Mouse (Mus musculus) hindbrain, postnatal 0 days (tissue): Measurements from ENCODE around the gene Ccdc134. TPM values are rescaled to one million over a fixed set of nuclear protein-coding genes. Genes with fewer than 3 reads are reported as not detected.
"Not testable (repeated sequence)": the region's sequence is repeated elsewhere in the genome, so short reads cannot be mapped to it uniquely, and the experiment has no call there.

Experiments used
- ATAC-seq: fragments of 200-750 bp; cut with Nextera tagmentation; 2 replicates; pipeline ENCODE4 v1.8.0; 2017; ENCODE audit warnings: mild to moderate bottlenecking, moderate TSS enrichment, moderate library complexity
- DNase-seq: peaks from one replicate; pipeline ENCODE4 v3.0.0-alpha.2; 2015; ENCODE audit warnings: low spot score
- H3K27ac ChIP-seq: fragments of 300-500 bp; sonication (generic); 2 replicates; pipeline ENCODE4 v1.5.1; 2014; ENCODE audit warnings: mild to moderate bottlenecking
- H3K27me3 ChIP-seq: fragments of 300-500 bp; sonication (generic); 2 replicates; pipeline ENCODE4 v1.6.1; 2014; ENCODE audit warnings: low read length, mixed read lengths; ENCODE audit not compliant: insufficient read depth
- H3K36me3 ChIP-seq: fragments of 300-500 bp; sonication (generic); 2 replicates; pipeline ENCODE4 v1.6.1; 2014; ENCODE audit warnings: low read length, mixed read lengths; ENCODE audit not compliant: insufficient read depth
- H3K4me1 ChIP-seq: fragments of 300-500 bp; sonication (generic); 2 replicates; pipeline ENCODE4 v1.6.1; 2014; ENCODE audit warnings: antibody characterized with exemption, low read length, mixed read lengths; ENCODE audit not compliant: insufficient read depth
- H3K4me2 ChIP-seq: fragments of 300-500 bp; sonication (generic); 2 replicates; pipeline ENCODE4 v1.6.1; 2014; ENCODE audit warnings: low read depth, mild to moderate bottlenecking, low read length, moderate library complexity, mixed read lengths
- H3K4me3 ChIP-seq: fragments of 300-500 bp; sonication (generic); 2 replicates; pipeline ENCODE4 v1.5.1; 2014; ENCODE audit warnings: low read length
- H3K9ac ChIP-seq: fragments of 300-500 bp; sonication (generic); replicated peaks from 2 replicates; pipeline ENCODE4 v1.6.1; 2014; ENCODE audit warnings: mild to moderate bottlenecking, low read length, moderate library complexity, mixed read lengths
- H3K9me3 ChIP-seq: fragments of 300-500 bp; sonication (generic); 2 replicates; pipeline ENCODE4 v1.6.1; 2016; ENCODE audit warnings: low read length, mixed read lengths
- CTCF ChIP-seq: IDR thresholded peaks from 2 replicates; pipeline ENCODE4 v1.5.1; 2016; ENCODE audit warnings: antibody characterized with exemption, control low read depth, low read depth
- WGBS: fragments of 180-500 bp; shearing (Covaris S2); extraction: QIAGEN DNeasy Blood & Tissue Kit; methylation state at CpG from one replicate; pipeline ENCODE4 v1.1.7; 2014; 5-methylcytosine and 5-hydroxymethylcytosine counted together
- polyA plus RNA-seq: library from polyadenylated mRNA; unstranded; fragments of >200 nt; fragmentation: Nextera tagmentation; extraction: Ambion mirVana; gene quantifications from 2 replicates; pipeline ENCODE4 v1.2.1, GENCODE M21; 2015
- total RNA-seq: library from RNA; depleted of rRNA; stranded (reverse); fragments of >200 nt; gene quantifications from 2 replicates; pipeline ENCODE4 v1.2.3, GENCODE M21; 2014

Gene Ccdc134
- total and polyA plus RNA-seq, 2 experiments from 2014 or later, result 6.4 to 15.5 TPM

- no peaks in the 10 kb centered on the region for H3K4me1 ChIP-seq
- peak; percentile 63 for DNase-seq
- peak; percentile 73 for TF ChIP-seq CTCF
- H3K36me3 ChIP-seq, result no peaks in the 10 kb centered on the region
- H3K9ac ChIP-seq, result no peak overlapping the region
- H3K9me3 ChIP-seq, result no peaks in the 10 kb centered on the region
- H3K4me3 ChIP-seq, result no peak overlapping the region
- ATAC-seq, result no peak
- no peaks in the 10 kb centered on the region for H3K27me3 ChIP-seq
- 20% methylated on average over 8 of the region's 8 CpGs for WGBS
- H3K4me2 ChIP-seq, result no peak overlapping the region
- no peak overlapping the region for H3K27ac ChIP-seq
These were observed 20.7 kb upstream of the Ccdc134 start for GRCm38 (mm10) chr15:82106953-82107555.

- no peaks in the 10 kb centered on the region for H3K9me3 ChIP-seq
- TF ChIP-seq CTCF, result no peak
- no peak for DNase-seq
- H3K27ac ChIP-seq, result no peak overlapping the region
- no peak for ATAC-seq
- H3K27me3 ChIP-seq, result no peaks in the 10 kb centered on the region
- H3K4me1 ChIP-seq, result no peaks in the 10 kb centered on the region
- H3K36me3 ChIP-seq, result no peaks in the 10 kb centered on the region
- H3K9ac ChIP-seq, result no peak overlapping the region
- WGBS, result 87% methylated on average over 8 of the region's 8 CpGs
- H3K4me3 ChIP-seq, result no peak overlapping the region
- no peak overlapping the region for H3K4me2 ChIP-seq
These were observed 7.2 kb upstream of the Ccdc134 start for GRCm38 (mm10) chr15:82120544-82120943.

- H3K9ac ChIP-seq, H3K9me3 ChIP-seq, ATAC-seq, H3K4me3 ChIP-seq, H3K4me1 ChIP-seq, H3K27me3 ChIP-seq, DNase-seq, H3K36me3 ChIP-seq, H3K27ac ChIP-seq: not testable (repeated sequence)
- H3K4me2 ChIP-seq, result peak overlapping the region; percentile 84
- 67% methylated on average over 4 of the region's 4 CpGs for WGBS
These were observed 1.0 kb upstream of the Ccdc134 start for GRCm38 (mm10) chr15:82126690-82127089.

- no peaks in the 10 kb centered on the region for H3K36me3 ChIP-seq
- no peaks in the 10 kb centered on the region for H3K27me3 ChIP-seq
- peak overlapping the region; percentile 68 for H3K9ac ChIP-seq
- peaks cover 4% of the 10 kb centered on the region; the same call in 1 of the 2 replicates for H3K4me1 ChIP-seq
- ATAC-seq (no peak), DNase-seq (no peak)
- H3K4me3 ChIP-seq, result peak overlapping the region; percentile 74
- no peaks in the 10 kb centered on the region for H3K9me3 ChIP-seq
- WGBS, result 2% methylated on average over 5 of the region's 5 CpGs
- peak overlapping the region; percentile 84 for H3K4me2 ChIP-seq
- no peak for TF ChIP-seq CTCF
- no peak overlapping the region for H3K27ac ChIP-seq
These were observed 676 bp downstream of the Ccdc134 start for GRCm38 (mm10) chr15:82128398-82128797.

- Histone ChIP-seq H3K27me3 (no peaks in the 10 kb centered on the region), H3K36me3 (no peaks in the 10 kb centered on the region), H3K4me3 (no peak overlapping the region), H3K4me2 (no peak overlapping the region), H3K9ac (no peak overlapping the region), H3K9me3 (no peaks in the 10 kb centered on the region), H3K4me1 (peaks cover 4% of the 10 kb centered on the region; the same call in 1 of the 2 replicates), H3K27ac (no peak overlapping the region)
- 51% methylated on average over 7 of the region's 7 CpGs for WGBS
- TF ChIP-seq CTCF, result no peak
- DNase-seq (no peak), ATAC-seq (no peak)
These were observed 2.9 kb downstream of the Ccdc134 start for GRCm38 (mm10) chr15:82130599-82130998.

GRCm38 (mm10) chr15:82135372-82135771 lies 7.7 kb downstream of the Ccdc134 start:
- H3K9me3 ChIP-seq, result no peaks in the 10 kb centered on the region
- H3K9ac ChIP-seq, result no peak overlapping the region
- no peaks in the 10 kb centered on the region for H3K36me3 ChIP-seq
- H3K27ac ChIP-seq, result no peak overlapping the region
- no peak overlapping the region for H3K4me2 ChIP-seq
- no peak for DNase-seq
- peak; percentile 52; the same call in 1 of the 2 replicates for ATAC-seq
- H3K4me3 ChIP-seq, result no peak overlapping the region
- TF ChIP-seq CTCF, result no peak
- no peaks in the 10 kb centered on the region for H3K4me1 ChIP-seq
- no peaks in the 10 kb centered on the region for H3K27me3 ChIP-seq
- WGBS, result 81% methylated on average over 4 of the region's 4 CpGs

GRCm38 (mm10) chr15:82138565-82138964 lies 10.8 kb downstream of the Ccdc134 start:
- no peaks in the 10 kb centered on the region for H3K9me3 ChIP-seq
- no peaks in the 10 kb centered on the region for H3K4me1 ChIP-seq
- H3K9ac ChIP-seq, result no peak overlapping the region
- no peak overlapping the region for H3K4me3 ChIP-seq
- peak; percentile 64; the same call in 1 of the 2 replicates for ATAC-seq
- DNase-seq, result peak; percentile 82
- no peak overlapping the region for H3K4me2 ChIP-seq
- WGBS, result 39% methylated on average over 4 of the region's 4 CpGs
- TF ChIP-seq CTCF, result peak; percentile 86
- no peaks in the 10 kb centered on the region for H3K36me3 ChIP-seq
- no peak overlapping the region for H3K27ac ChIP-seq
- H3K27me3 ChIP-seq, result no peaks in the 10 kb centered on the region
